Mouse (Mus musculus): ENCODE measurements around the gene Akap7. TPM values are rescaled to one million over a fixed set of nuclear protein-coding genes. Genes with fewer than 3 reads are reported as not detected.
A peak's percentile ranks its signal among the peaks of the same experiment; 100 is the strongest.
"Not testable (repeated sequence)": the region's sequence is repeated elsewhere in the genome, so short reads cannot be mapped to it uniquely, and the experiment has no call there.

Akap7 gene
- polyA plus RNA-seq, 1 experiment from 2014 or later, result 35.1 TPM

DNA sequence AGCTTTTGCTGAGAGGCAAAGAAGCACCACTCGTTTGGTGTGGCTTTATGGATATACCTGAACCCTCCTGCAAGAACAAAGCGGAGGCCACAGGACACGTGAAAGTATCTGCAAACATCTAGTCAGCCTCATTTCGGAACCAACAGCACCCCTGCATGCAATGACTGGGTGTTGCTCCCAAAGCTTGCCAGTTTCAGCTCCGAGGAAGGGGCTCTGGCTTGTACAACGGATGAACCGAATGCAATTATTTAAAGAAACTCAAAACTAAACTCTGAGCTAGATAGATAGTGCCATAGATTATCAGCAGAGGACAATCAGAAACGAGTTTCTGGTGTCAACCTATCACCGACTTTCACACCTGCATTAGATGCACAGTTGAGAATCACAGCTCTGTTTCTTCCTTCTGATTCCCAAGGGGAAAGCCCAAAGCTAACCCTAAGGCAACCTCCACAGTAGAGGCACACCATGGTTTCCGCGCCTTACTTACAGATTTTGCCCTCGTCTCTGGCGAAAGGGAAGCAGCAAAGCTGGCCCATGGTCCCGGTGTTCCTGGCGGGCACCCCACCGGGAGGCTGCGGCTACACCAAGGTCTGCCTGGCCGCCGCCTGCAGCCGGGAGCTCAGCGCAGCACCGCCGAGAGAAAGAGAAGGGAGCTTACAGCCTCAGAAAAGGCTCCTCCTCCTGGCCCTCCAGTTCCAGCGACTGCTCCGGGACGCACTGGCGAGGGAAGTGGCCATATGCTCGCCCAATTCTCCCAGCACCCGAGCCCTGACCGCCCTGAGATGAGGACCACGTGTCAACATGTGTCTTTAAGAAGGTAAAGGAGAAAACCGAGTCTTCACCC is 107.9 kb downstream of the Akap7 start:
- Histone ChIP-seq H3K4me1 (ENCODE audit: control insufficient read depth, insufficient read depth, low read length) (0 out of 2 replicates have a peak, but pooled peaks cover 6% of the 10 kb centered on the region), H3K4me3 (replicated peaks; ENCODE audit: low read depth, low read length) (peak overlapping the region; percentile 39), H3K4me2 (ENCODE audit: low read length) (peak overlapping the region; percentile 64), H3K27ac (replicated peaks; ENCODE audit: low read depth, low read length) (peak overlapping the region; percentile 53), H3K36me3 (ENCODE audit: control insufficient read depth, insufficient read depth, low read length) (no peaks in the 10 kb centered on the region), H3K9me3 (ENCODE audit: control insufficient read depth, low read length) (no peaks in the 10 kb centered on the region), H3K9ac (replicated peaks; ENCODE audit: low read length) (peak overlapping the region; percentile 58), H3K27me3 (ENCODE audit: control insufficient read depth, insufficient read depth, low read length) (no peaks in the 10 kb centered on the region)
- ATAC-seq (ENCODE audit: low FRiP score, low TSS enrichment), result peak; percentile 84
- peak; percentile 79 for DNase-seq
- 16% methylated on average over 32 of the region's 32 CpGs for WGBS

DNA sequence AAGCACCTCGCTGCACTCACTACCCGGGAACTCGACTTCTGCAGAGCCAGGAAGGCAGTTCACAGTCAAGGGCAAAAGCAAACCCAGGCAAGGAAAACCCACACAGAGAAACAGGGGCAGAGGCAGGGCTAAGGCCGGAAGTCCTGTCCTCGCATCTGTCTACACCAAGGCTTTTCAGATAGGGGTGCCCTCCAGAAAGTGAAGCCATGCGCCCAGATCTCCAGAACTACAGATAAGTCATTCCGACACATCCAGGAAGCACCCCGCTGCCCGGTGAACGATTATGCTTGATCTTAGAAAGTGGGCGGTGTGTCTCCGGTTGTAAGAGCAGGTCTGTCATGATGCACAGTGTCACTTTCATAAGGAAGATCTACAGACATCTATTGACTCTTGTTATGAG is 109.1 kb downstream of the Akap7 start:
- no peak overlapping the region for H3K27ac ChIP-seq (replicated peaks; ENCODE audit: low read depth, low read length)
- H3K27me3 ChIP-seq (ENCODE audit: control insufficient read depth, insufficient read depth, low read length), result no peaks in the 10 kb centered on the region
- no peak overlapping the region for H3K9ac ChIP-seq (replicated peaks; ENCODE audit: low read length)
- 0 out of 2 replicates have a peak, but pooled peaks cover 6% of the 10 kb centered on the region for H3K4me1 ChIP-seq (ENCODE audit: control insufficient read depth, insufficient read depth, low read length)
- no peak for ATAC-seq (ENCODE audit: low FRiP score, low TSS enrichment)
- WGBS, result 88% methylated on average over 12 of the region's 12 CpGs
- no peaks in the 10 kb centered on the region for H3K9me3 ChIP-seq (ENCODE audit: control insufficient read depth, low read length)
- peak overlapping the region; percentile 64 for H3K4me2 ChIP-seq (ENCODE audit: low read length)
- DNase-seq, result no peak
- H3K4me3 ChIP-seq (replicated peaks; ENCODE audit: low read depth, low read length), result no peak overlapping the region; the same call in 1 of the 2 replicates
- H3K36me3 ChIP-seq (ENCODE audit: control insufficient read depth, insufficient read depth, low read length), result no peaks in the 10 kb centered on the region

DNA sequence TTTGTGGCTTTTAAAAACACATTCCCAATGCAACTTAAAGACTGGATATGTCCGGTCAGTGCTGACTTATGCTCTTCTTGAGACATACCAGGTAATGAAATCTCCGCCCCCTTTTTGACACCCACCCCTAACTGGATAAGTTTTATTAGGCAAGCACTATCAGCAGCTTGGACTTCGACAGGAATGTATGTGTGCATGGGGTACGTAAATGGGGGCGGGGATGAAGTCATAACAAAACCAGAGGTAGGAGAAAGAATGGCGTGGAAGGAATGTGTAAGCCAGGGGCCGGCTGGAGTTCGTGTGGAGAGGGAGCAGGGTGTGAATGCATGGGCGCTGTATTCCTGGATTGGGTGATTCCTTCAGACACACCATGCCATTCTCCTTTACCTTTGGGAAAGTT is 109.6 kb downstream of the Akap7 start:
- Histone ChIP-seq H3K4me1 (ENCODE audit: control insufficient read depth, insufficient read depth, low read length) (0 out of 2 replicates have a peak, but pooled peaks cover 6% of the 10 kb centered on the region), H3K27ac (replicated peaks; ENCODE audit: low read depth, low read length) (no peak overlapping the region), H3K27me3 (ENCODE audit: control insufficient read depth, insufficient read depth, low read length) (no peaks in the 10 kb centered on the region), H3K4me3 (replicated peaks; ENCODE audit: low read depth, low read length) (no peak overlapping the region), H3K9me3 (ENCODE audit: control insufficient read depth, low read length) (no peaks in the 10 kb centered on the region), H3K36me3 (ENCODE audit: control insufficient read depth, insufficient read depth, low read length) (no peaks in the 10 kb centered on the region), H3K4me2 (ENCODE audit: low read length) (0 out of 2 replicates have a peak overlapping the region, but pooled peaks have one; percentile 64), H3K9ac (replicated peaks; ENCODE audit: low read length) (no peak overlapping the region)
- no peak for DNase-seq
- no peak for ATAC-seq (ENCODE audit: low FRiP score, low TSS enrichment)
- WGBS, result 82% methylated on average over 9 of the region's 9 CpGs

DNA sequence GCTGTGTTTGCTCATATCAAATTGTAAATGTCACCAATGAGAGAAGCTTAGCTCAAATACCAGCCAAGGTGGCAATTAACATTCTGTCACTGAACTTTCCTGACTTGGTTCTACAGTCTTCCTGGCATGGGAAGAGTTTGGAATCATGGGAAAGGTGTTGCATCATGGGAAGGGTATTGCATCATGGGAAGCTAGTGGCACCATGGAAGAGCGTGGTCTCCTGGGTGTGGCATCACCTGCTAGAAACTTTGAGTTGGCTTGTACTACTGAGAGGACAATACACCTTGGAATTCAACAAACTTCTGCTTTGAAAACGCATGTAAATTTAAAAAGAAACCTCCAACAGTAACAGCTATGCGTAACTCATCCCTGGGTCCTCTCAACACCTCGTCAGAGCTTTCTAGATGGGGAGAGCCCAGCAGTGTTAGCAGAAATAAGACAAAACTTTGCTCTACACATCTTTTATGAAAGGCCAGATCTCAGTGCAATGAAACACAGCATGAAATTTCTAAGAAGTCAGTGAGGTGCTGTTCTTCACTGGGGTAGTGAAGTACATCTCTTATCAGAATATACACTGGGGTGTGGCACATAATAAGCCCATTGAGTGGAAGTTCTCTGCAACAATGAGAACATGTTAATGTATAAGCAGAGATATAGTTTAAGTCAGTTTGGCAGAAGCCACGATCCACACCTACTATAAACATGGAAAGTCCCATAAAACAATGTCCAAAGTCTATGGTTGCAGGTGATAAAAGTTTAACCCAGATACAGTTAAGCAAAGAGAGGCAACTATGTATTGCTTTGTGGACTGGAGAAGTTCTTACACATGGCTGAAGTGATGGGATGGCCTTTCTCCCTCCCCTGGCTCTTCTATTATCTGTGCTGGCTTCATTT is 115.2 kb downstream of the Akap7 start:
- H3K4me1 ChIP-seq (ENCODE audit: control insufficient read depth, insufficient read depth, low read length), result no peaks in the 10 kb centered on the region
- ATAC-seq (ENCODE audit: low FRiP score, low TSS enrichment) (no peak), DNase-seq (no peak)
- no peaks in the 10 kb centered on the region for H3K9me3 ChIP-seq (ENCODE audit: control insufficient read depth, low read length)
- no peak overlapping the region for H3K27ac ChIP-seq (replicated peaks; ENCODE audit: low read depth, low read length)
- H3K4me3 ChIP-seq (replicated peaks; ENCODE audit: low read depth, low read length), result no peak overlapping the region
- no peaks in the 10 kb centered on the region for H3K27me3 ChIP-seq (ENCODE audit: control insufficient read depth, insufficient read depth, low read length)
- no peak overlapping the region for H3K9ac ChIP-seq (replicated peaks; ENCODE audit: low read length)
- H3K4me2 ChIP-seq (ENCODE audit: low read length), result no peak overlapping the region
- WGBS, result 87% methylated on average over 5 of the region's 5 CpGs
- H3K36me3 ChIP-seq (ENCODE audit: control insufficient read depth, insufficient read depth, low read length), result no peaks in the 10 kb centered on the region

DNA sequence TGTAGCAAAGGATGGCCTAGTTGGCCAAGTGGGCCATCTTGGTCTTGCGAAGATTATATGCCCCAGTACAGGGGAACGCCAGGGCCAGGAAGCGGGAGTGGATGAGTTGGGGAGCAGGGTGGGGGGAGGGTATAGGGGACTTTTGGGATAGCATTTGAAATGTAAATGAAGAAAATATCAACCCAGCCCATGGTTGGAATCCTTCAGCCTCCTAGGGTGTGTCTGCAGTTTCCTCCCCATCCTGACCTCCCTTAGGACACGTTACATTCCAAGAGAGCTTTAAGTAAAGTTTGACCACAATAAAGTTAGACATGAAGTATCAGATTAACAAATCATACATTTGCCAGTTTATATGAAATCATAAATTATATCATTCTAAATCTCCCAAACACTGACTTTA is 116.5 kb downstream of the Akap7 start:
- H3K27me3 ChIP-seq (ENCODE audit: control insufficient read depth, insufficient read depth, low read length), result no peaks in the 10 kb centered on the region
- no peak overlapping the region for H3K9ac ChIP-seq (replicated peaks; ENCODE audit: low read length)
- H3K27ac ChIP-seq (replicated peaks; ENCODE audit: low read depth, low read length), result no peak overlapping the region
- ATAC-seq (ENCODE audit: low FRiP score, low TSS enrichment), result no peak
- no peak overlapping the region for H3K4me3 ChIP-seq (replicated peaks; ENCODE audit: low read depth, low read length)
- no peak overlapping the region for H3K4me2 ChIP-seq (ENCODE audit: low read length)
- DNase-seq, result no peak
- H3K9me3 ChIP-seq (ENCODE audit: control insufficient read depth, low read length), result no peaks in the 10 kb centered on the region
- no peaks in the 10 kb centered on the region for H3K4me1 ChIP-seq (ENCODE audit: control insufficient read depth, insufficient read depth, low read length)
- WGBS, result 94% methylated on average over 4 of the region's 4 CpGs
- no peaks in the 10 kb centered on the region for H3K36me3 ChIP-seq (ENCODE audit: control insufficient read depth, insufficient read depth, low read length)

DNA sequence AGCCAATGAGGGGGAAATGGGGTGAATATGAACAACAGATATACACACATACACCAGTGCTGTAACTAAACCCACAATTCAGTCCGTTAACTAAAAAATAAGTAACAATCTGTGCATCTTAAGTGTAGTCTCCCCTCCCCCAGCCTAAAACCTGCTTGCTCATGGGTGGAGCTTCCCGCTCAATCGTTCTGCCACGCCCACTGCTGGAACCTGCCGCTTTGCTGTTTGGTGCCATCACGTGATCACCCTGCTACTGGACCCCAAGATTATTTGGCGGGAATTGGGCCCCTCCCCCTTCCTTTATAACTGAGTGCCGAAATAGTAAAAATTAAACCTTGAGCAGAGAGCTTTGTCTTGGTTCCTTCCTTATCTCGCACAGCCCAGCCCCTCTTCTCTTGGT is 121.4 kb downstream of the Akap7 start:
- H3K9me3 ChIP-seq (ENCODE audit: control insufficient read depth, low read length); H3K4me2 ChIP-seq (ENCODE audit: low read length); H3K27ac ChIP-seq (replicated peaks; ENCODE audit: low read depth, low read length); ATAC-seq (ENCODE audit: low FRiP score, low TSS enrichment); H3K36me3 ChIP-seq (ENCODE audit: control insufficient read depth, insufficient read depth, low read length); H3K27me3 ChIP-seq (ENCODE audit: control insufficient read depth, insufficient read depth, low read length); H3K9ac ChIP-seq (replicated peaks; ENCODE audit: low read length); H3K4me3 ChIP-seq (replicated peaks; ENCODE audit: low read depth, low read length); DNase-seq; H3K4me1 ChIP-seq (ENCODE audit: control insufficient read depth, insufficient read depth, low read length): not testable (repeated sequence)
- 64% methylated on average over 9 of the region's 9 CpGs for WGBS

DNA sequence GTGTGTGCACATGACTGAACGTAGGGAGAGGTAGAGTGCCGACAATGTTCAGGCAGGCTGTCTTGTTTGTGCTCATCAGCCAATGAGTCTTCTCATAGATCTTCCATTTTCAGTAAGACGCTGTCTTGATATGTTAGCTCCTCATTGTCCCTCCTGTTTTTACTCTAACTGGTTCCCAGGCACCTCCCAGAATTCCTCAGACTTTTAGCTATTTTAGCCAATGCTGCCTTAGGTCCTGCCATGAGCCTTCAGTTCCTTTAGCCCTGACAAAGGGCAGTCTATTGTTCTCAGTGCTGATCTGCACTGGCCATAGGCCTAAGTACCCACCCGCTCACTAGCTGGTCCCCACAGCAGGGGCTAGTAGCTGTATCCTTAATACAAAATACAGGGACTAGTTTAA is 122.0 kb downstream of the Akap7 start:
- no peaks in the 10 kb centered on the region for H3K9me3 ChIP-seq (ENCODE audit: control insufficient read depth, low read length)
- no peak overlapping the region for H3K9ac ChIP-seq (replicated peaks; ENCODE audit: low read length)
- H3K4me3 ChIP-seq (replicated peaks; ENCODE audit: low read depth, low read length), result no peak overlapping the region
- DNase-seq (no peak), ATAC-seq (ENCODE audit: low FRiP score, low TSS enrichment) (no peak)
- H3K27ac ChIP-seq (replicated peaks; ENCODE audit: low read depth, low read length), result no peak overlapping the region
- H3K4me1 ChIP-seq (ENCODE audit: control insufficient read depth, insufficient read depth, low read length), result no peaks in the 10 kb centered on the region
- 91% methylated on average over 4 of the region's 4 CpGs for WGBS
- no peaks in the 10 kb centered on the region for H3K36me3 ChIP-seq (ENCODE audit: control insufficient read depth, insufficient read depth, low read length)
- no peak overlapping the region for H3K4me2 ChIP-seq (ENCODE audit: low read length)
- H3K27me3 ChIP-seq (ENCODE audit: control insufficient read depth, insufficient read depth, low read length), result no peaks in the 10 kb centered on the region

DNA sequence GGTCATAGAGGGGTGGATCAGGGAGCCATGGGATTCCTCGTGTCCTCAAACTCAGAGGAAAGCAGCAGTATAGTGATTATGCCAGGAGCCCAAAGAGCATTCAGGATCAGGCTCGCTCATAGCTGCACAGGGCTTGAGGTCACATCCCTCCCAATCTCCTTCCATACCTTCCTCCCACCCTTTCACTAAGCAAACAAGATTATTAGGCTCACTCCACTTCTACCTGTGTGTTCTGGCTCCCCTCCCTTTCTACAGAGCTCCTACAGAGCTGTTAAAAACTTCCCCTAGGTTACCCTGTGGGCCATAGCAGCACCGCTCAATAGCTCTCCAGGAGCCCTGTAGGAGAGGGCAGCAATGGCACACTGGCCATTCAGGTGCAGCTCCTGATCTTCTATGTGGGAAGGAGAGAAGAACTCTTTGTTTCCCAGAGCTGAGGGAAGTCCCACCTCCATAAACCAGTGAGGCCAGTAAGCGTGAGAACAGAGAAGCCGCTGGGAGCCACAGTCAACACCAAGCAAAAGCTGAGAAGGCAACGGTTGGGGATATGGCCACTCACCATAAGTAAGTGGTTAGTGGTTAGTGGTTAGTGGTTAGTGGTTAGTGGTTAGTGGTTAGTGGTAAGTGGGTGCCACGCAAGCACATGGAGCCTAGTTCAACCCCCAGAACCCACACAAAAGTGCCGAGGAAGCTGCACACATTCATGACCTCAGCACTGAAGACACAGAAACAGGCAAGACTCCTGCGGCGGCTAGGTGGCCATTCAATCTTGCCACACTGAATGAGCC is 122.7 kb downstream of the Akap7 start:
- no peaks in the 10 kb centered on the region for H3K27me3 ChIP-seq (ENCODE audit: control insufficient read depth, insufficient read depth, low read length)
- ATAC-seq (ENCODE audit: low FRiP score, low TSS enrichment), result no peak
- H3K4me1 ChIP-seq (ENCODE audit: control insufficient read depth, insufficient read depth, low read length), result no peaks in the 10 kb centered on the region
- H3K4me2 ChIP-seq (ENCODE audit: low read length), result no peak overlapping the region
- 86% methylated on average over 10 of the region's 10 CpGs for WGBS
- H3K4me3 ChIP-seq (replicated peaks; ENCODE audit: low read depth, low read length), result no peak overlapping the region
- no peak overlapping the region for H3K27ac ChIP-seq (replicated peaks; ENCODE audit: low read depth, low read length)
- DNase-seq, result no peak
- no peaks in the 10 kb centered on the region for H3K36me3 ChIP-seq (ENCODE audit: control insufficient read depth, insufficient read depth, low read length)
- H3K9ac ChIP-seq (replicated peaks; ENCODE audit: low read length), result no peak overlapping the region
- H3K9me3 ChIP-seq (ENCODE audit: control insufficient read depth, low read length), result no peaks in the 10 kb centered on the region
